Mouse (Mus musculus): ENCODE results near the gene Myod1. TPM values are rescaled to one million over a fixed set of nuclear protein-coding genes. Genes with fewer than 3 reads are reported as not detected.

Myod1 gene
- total RNA-seq (2021), result under 1 TPM in 1 of 2 experiments, not detected in 1; 0.32 TPM

- intact Hi-C loops (cut with DNase I), result loop anchor here (10.0 kb wide), 1 partner anchor 282 kb away; no protein-coding TSS in a partner anchor
- DNase-seq (ENCODE audit: low spot score in 2 of 2), result no peak
Observed at GRCm38 (mm10) chr7:46376172-46377007, at the start of gene Myod1. Myod1 (plus strand) TSS chr7:46376474.

DNA sequence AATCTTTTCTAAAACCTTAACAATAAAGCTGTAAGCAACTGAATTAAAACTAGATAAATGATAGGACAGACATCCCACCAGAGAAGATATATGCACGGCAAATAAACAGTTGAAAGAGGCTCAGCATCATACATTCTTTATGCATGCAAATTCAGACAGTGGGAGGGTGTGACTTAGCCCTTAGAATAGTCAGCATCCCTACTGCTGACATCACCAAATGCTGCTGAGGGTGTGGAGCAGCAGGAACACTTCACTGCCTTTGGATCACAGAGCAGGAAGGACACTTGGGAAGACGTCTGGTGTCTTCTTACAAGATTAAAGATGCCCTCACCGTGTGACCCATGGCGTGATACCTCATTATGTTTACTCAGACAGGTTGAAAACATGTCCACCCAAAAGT is 48.4 kb upstream of the Myod1 start:
- intact Hi-C loops (cut with DNase I), result no loop called here
- DNase-seq (ENCODE audit: low spot score in 2 of 2), result peak in 1 of 2 experiments; percentile 26

GRCm38 (mm10) chr7:46337397-46337796 is 38.9 kb upstream of the Myod1 start:
- intact Hi-C loops (cut with DNase I), result no loop called here
- no peak for DNase-seq (ENCODE audit: low spot score in 2 of 2)

DNA sequence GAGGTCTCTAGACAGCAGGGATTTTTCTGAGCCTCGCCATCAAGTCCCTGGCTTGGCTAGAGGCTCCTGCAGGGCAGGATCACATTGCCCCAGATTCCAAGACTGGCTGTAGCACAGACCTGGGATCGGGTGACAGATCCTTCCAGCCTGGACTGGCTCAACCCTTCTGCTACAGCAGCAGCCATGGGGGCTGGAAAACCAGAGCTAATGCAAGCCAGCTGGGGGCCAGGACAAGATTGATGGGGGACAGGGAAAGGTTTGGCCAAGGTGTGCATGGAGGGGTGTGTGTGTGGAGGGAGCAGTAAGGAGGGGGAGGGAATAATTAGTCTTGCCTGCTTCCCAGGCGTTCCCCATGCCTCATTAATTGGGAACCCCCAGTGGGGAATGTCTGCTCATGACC is 36.5 kb upstream of the Myod1 start:
- no peak for DNase-seq (ENCODE audit: low spot score in 2 of 2)
- intact Hi-C loops (cut with DNase I), result no loop called here

GRCm38 (mm10) chr7:46340295-46340694 is 36.0 kb upstream of the Myod1 start:
- intact Hi-C loops (cut with DNase I), result no loop called here
- DNase-seq (ENCODE audit: low spot score in 2 of 2), result no peak

DNA sequence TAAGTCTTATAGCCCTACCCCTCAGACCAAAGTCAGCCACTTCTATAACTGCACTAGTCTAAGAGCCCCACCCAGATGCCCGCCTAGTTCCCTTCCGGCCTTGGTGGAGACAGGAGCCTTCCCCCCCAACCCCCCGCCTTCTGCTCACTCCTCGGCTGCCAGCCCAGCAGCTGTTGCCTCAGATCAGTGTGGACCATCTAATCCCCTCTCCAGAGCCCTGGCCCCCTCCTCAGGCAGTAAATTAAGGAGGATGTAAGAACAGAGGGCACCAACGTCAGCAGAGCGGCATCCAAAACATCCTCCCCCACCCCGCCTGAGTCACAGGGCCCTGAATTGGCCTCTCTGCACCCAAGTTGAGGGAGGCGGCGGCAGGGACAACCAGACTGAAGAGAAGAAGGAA is 34.8 kb upstream of the Myod1 start:
- intact Hi-C loops (cut with DNase I), result no loop called here
- DNase-seq (ENCODE audit: low spot score in 2 of 2), result no peak

DNA sequence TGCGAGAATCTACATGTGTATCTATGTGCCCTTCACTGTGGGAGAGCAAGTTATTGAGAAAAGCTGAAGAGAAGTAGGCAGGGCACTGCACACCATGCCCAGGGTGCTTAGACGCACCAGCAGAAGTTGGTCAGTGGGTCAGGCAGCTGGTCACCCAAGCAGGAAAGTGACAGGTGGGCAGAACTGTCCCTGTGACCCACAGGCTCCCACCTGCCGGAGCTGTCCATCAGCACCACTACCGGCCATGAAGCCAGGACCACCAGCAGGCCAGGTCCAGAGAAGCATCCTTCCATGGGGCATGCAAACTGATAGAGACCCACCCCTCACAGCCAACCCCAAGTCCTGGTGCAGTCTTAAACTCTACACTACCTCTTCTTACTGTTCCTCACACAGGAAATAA is 28.6 kb upstream of the Myod1 start:
- DNase-seq (ENCODE audit: low spot score in 2 of 2), result no peak
- intact Hi-C loops (cut with DNase I), result no loop called here

- peak in 1 of 2 experiments; percentile 32 for DNase-seq (ENCODE audit: low spot score in 2 of 2)
- intact Hi-C loops (cut with DNase I), result no loop called here
Observed at GRCm38 (mm10) chr7:46348813-46349212, 27.5 kb upstream of the Myod1 start.

DNA sequence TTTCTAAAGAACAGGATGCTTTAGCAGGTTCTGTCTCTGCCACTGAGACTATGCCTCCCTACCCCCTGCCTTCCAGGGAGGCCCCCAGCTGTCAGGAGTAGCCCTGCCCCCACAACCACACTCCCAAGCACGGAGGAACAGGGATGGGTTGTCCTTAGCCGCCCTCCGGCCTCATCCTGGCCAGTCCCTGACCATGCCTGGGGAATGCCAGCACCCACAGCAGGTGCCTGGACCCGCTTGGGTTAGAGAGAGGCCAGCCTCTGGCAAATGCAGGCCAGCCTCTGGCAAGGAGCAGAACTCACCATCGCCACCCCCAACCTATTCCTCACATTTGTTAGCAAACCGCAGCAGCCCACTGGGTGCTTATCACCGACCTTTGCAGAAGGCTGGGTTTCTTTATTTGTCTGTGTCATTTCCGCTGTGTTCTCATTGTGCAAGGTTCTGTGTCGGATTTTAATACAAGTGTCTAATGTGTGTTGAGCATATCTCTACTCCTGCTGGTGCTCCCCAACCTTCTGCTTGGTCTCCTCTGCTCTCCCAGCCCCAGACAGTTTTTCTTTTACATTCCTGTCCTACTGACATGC is 26.1 kb upstream of the Myod1 start:
- DNase-seq (ENCODE audit: low spot score in 2 of 2), result no peak
- intact Hi-C loops (cut with DNase I), result no loop called here

- intact Hi-C loops (cut with DNase I), result no loop called here
- no peak for DNase-seq (ENCODE audit: low spot score in 2 of 2)
Observed at GRCm38 (mm10) chr7:46352748-46353147, 23.5 kb upstream of the Myod1 start.

DNA sequence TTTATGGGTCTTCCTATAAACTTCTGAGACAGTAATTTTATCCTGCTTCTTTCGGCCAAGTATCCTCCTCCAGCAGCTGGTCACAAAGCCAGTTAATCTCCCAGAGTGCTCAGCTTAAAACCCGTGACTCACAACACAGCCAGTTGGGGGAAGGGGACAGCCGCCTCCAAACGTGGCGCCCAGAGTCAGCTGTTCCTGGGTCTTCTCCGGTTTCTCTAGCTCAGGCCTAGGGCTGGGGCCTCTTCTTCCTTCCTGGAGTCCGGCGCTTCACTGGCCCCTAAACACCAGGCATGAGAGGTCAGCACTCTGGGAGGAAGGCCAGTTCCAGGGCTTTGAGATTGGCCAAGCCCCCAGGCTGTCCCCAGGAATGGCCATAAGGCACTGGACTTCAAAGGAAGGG is 23.1 kb upstream of the Myod1 start:
- DNase-seq (ENCODE audit: low spot score in 2 of 2), result no peak

DNA sequence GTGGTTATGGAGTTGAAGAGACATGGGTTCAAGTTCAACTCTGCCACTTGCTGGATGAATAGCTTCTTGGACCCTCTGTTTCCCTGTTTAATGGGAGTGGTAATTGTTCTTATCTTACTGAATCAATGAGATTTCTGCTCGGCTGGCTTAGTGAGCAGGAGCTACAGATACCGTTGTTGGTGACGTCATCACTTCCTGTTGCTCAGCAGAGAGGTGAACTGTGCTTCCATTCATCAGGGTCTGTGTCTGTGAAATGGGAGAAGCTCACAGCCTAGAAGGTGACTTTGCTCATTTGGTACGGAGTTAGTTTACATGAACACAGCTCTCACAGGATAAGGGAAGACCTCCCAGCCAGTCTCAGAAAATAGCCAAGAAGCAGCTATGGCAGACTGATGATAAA is 22.4 kb upstream of the Myod1 start:
- intact Hi-C loops (cut with DNase I), result no loop called here
- DNase-seq (ENCODE audit: low spot score in 2 of 2), result no peak

More for the DNA sequence above, 23.1 kb upstream of the Myod1 start:
- intact Hi-C loops (cut with DNase I), result no loop called here

GRCm38 (mm10) chr7:46361776-46362175 is 14.5 kb upstream of the Myod1 start:
- DNase-seq (ENCODE audit: low spot score in 2 of 2), result no peak
- intact Hi-C loops (cut with DNase I), result no loop called here

- DNase-seq (ENCODE audit: low spot score in 2 of 2), result peak in 1 of 2 experiments; percentile 21
- intact Hi-C loops (cut with DNase I), result no loop called here
Observed at GRCm38 (mm10) chr7:46364154-46364553, 12.1 kb upstream of the Myod1 start.

- DNase-seq (ENCODE audit: low spot score in 2 of 2), result no peak
- intact Hi-C loops (cut with DNase I), result no loop called here
Observed at GRCm38 (mm10) chr7:46365810-46366209, 10.5 kb upstream of the Myod1 start.

GRCm38 (mm10) chr7:46371104-46371503 is 5.2 kb upstream of the Myod1 start:
- DNase-seq (ENCODE audit: low spot score in 2 of 2), result no peak
- intact Hi-C loops (cut with DNase I), result loop anchor here (10.0 kb wide), 1 partner anchor 276 kb away; no protein-coding TSS in a partner anchor

DNA sequence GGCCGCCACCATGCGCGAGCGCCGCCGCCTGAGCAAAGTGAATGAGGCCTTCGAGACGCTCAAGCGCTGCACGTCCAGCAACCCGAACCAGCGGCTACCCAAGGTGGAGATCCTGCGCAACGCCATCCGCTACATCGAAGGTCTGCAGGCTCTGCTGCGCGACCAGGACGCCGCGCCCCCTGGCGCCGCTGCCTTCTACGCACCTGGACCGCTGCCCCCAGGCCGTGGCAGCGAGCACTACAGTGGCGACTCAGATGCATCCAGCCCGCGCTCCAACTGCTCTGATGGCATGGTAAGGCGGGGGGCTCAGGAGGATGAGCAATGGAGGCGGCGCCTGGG is 703 bp downstream of the Myod1 start:
- DNase-seq (ENCODE audit: low spot score in 2 of 2), result no peak
- intact Hi-C loops (cut with DNase I), result loop anchor here (10.0 kb wide), 1 partner anchor 282 kb away; no protein-coding TSS in a partner anchor

DNA sequence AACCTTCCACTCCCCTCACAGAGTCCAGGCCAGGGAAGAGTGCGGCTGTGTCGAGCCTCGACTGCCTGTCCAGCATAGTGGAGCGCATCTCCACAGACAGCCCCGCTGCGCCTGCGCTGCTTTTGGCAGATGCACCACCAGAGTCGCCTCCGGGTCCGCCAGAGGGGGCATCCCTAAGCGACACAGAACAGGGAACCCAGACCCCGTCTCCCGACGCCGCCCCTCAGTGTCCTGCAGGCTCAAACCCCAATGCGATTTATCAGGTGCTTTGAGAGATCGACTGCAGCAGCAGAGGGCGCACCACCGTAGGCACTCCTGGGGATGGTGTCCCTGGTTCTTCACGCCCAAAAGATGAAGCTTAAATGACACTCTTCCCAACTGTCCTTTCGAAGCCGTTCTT is 1.8 kb downstream of the Myod1 start:
- intact Hi-C loops (cut with DNase I), result loop anchor here (2.0 to 10.0 kb wide), 2 partner anchors 97 to 283 kb away; no protein-coding TSS in a partner anchor
- DNase-seq (ENCODE audit: low spot score in 2 of 2), result no peak

DNA sequence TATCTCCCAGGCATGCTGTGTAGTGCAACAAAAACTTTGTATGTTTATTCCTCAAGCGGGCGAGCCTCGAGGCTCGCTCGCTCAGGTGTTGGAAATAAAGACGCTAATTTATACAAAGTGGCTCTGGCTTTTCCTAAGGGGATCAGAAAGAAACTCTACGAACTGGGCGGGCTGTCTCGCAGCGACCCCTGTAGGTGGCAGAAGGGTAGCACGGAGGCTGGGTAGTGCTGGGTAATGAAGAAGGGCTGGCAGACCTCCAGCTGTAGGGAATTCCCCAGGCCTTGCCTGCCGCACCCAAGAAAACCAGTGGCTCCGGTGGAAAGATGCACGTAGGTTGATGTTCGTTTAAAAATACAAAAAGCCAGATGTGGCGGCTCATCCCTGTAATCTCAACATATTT is 2.7 kb downstream of the Myod1 start:
- DNase-seq (ENCODE audit: low spot score in 2 of 2), result peak in 1 of 2 experiments; percentile 44
- intact Hi-C loops (cut with DNase I), result loop anchor here (2.0 to 10.0 kb wide), 2 partner anchors 98 to 284 kb away; no protein-coding TSS in a partner anchor

DNA sequence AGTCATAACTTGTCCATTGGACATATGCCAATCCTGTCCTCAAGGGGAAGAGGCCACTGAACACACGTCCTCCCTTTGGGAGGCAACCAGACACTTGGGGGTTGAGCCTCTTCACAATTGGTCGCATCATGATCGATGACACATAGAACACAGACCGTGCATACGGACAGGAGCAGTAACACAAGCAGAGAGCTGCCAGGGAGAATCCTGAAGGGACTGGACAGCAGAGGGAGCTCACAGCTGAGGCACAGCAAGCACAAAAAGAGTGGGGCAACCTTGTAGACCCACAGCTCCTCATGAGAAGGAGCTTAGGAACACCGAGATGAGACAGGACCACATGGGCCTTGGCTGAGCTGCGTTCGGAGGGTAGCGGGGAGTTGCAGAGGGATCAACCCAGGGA is 4.4 kb downstream of the Myod1 start:
- peak in 1 of 2 experiments; percentile 21 for DNase-seq (ENCODE audit: low spot score in 2 of 2)
- intact Hi-C loops (cut with DNase I), result no loop called here

- intact Hi-C loops (cut with DNase I), result no loop called here
- DNase-seq (ENCODE audit: low spot score in 2 of 2), result no peak
Observed at GRCm38 (mm10) chr7:46387430-46387829, 11.2 kb downstream of the Myod1 start.

Measured in left cerebral cortex, postnatal 36 days (tissue).